Mouse (Mus musculus): ENCODE results near the gene Atp1a3. TPM values are rescaled to one million over a fixed set of nuclear protein-coding genes. Genes with fewer than 3 reads are reported as not detected.
"Not testable (repeated sequence)": the region's sequence is repeated elsewhere in the genome, so short reads cannot be mapped to it uniquely, and the experiment has no call there.

Gene Atp1a3
- 5.6 and 7.1 TPM in 2 replicates for polyA plus RNA-seq (2012; rRNA removed)

DNA sequence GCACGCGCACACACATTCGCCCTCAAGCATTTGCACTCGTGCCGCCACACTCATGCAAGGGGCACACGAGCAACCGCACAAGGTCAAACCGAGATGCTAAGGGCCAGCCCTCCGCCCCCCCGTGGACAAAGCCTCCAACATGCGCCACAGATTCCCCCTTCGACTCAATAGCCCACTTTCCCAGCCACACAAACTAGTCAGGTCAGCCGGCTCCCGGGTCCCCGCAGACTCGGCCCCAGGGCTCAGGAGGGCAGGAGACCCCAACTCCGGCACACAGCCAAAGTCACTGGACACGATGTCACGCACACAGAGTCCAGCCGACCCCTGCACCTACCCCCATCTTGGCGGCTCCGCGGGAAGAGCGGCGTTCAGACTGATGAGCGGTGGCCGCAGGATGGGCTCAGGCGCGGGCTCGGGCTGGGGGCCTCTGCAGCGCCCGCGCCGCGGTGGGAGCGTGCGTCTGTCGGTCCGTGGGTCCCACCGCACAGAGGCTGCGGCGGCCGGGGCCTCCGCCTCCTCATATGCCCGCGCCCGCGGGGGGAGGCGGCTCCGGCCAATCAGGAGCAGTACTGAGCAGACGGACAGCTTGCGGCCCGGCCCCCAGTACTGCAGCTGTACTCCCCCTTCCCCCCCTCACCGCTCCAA is at the start of gene Atp1a3:
Gene Atp1a3, minus strand, starts transcription at position 538 of the 645 bp plus-strand sequence.
- Histone ChIP-seq H3K4me3 (ENCODE audit: control insufficient read depth, insufficient read depth, low read length) (no peak within 1 kb of the TSS), H3K27me3 (ENCODE audit: control insufficient read depth, insufficient read depth, low read length) (peaks cover 11% of the 10 kb centered on the region; the same call in 1 of the 2 replicates)
- WGBS = 4% methylated on average over 54 of the region's 54 CpGs

DNA sequence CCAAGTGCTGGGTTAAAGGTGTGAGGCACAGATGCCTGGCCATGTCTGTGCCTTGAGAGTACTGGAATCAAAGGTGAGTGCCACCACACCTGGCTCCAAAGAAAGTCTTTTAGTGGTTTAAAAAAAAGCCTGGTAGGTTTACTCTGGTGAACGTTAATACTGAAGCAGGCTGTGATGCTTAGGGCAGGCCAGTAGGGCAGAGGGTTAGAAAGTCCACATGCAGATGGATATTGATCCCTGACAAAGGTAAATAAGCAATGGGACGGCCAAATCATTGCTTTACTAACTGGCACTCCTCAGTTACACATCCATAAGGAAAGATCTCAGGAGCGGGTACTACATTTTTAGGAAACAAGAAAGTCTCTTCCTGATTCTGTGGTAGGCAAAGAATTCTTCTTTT is 46.8 kb upstream of the Atp1a3 start:
- Histone ChIP-seq H3K36me3 (ENCODE audit: control insufficient read depth, insufficient read depth, low read length) (no peaks in the 10 kb centered on the region), H3K27ac (ENCODE audit: control insufficient read depth, insufficient read depth, low read length) (no peak overlapping the region), H3K4me3 (ENCODE audit: control insufficient read depth, insufficient read depth, low read length) (no peak overlapping the region), H3K27me3 (ENCODE audit: control insufficient read depth, insufficient read depth, low read length) (no peaks in the 10 kb centered on the region), H3K4me1 (replicated peaks; ENCODE audit: control insufficient read depth, insufficient read depth, low read length) (no peaks in the 10 kb centered on the region)
- WGBS = 94% methylated on average over 3 of the region's 3 CpGs
- no peak for DNase-seq
- TF ChIP-seq CTCF (IDR thresholded peaks at IDR 0.05; ENCODE audit: borderline replicate concordance, control insufficient read depth, extremely low read depth, insufficient read depth, low read length, poor library complexity) (no peak), POLR2A (IDR thresholded peaks at IDR 0.05; ENCODE audit: control insufficient read depth, extremely low read depth, insufficient read depth, low read length, poor library complexity) (no peak)

More for the DNA sequence above, at the start of gene Atp1a3:
- H3K4me1 ChIP-seq (replicated peaks; ENCODE audit: control insufficient read depth, insufficient read depth, low read length) = peaks cover 24% of the 10 kb centered on the region
- H3K27ac ChIP-seq (ENCODE audit: control insufficient read depth, insufficient read depth, low read length) = no peak within 1 kb of the TSS
- TF ChIP-seq CTCF (IDR thresholded peaks at IDR 0.05; ENCODE audit: borderline replicate concordance, control insufficient read depth, extremely low read depth, insufficient read depth, low read length, poor library complexity) (no peak), POLR2A (IDR thresholded peaks at IDR 0.05; ENCODE audit: control insufficient read depth, extremely low read depth, insufficient read depth, low read length, poor library complexity) (no peak)
- peak; percentile 41 for DNase-seq
- no peaks in the 10 kb centered on the region for H3K36me3 ChIP-seq (ENCODE audit: control insufficient read depth, insufficient read depth, low read length)

DNA sequence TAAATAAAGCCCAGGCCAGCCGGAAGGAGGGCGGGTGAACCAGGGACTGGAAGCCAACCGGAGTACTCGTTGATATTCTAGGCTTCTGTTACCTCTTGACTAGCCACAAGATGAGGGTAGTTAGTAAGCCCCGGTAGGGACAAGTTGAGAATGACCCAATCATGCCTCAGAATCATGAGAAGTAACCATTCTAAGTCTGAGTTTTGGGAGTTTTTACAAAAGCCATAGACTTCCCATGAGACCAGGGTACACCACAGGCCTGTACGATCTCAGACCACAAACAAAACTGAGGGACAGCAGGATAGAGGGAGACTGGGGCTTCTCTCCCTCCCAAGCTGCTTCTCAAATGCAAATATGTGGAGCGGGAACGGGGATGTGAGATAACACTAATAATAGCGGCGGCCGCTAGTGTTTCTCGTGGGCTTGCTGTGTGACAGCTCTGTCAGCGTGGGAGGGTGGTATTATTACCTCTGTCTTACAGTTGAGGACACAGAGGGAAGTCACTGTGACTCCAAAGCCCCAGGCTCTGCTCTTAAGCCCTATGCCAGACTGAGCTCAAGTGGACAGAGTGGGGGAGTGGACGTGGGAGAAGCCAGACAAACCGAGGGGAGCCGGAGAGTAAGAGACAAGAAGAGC is 43.7 kb upstream of the Atp1a3 start:
- Histone ChIP-seq H3K36me3 (ENCODE audit: control insufficient read depth, insufficient read depth, low read length) (no peaks in the 10 kb centered on the region), H3K27me3 (ENCODE audit: control insufficient read depth, insufficient read depth, low read length) (no peaks in the 10 kb centered on the region), H3K4me3 (ENCODE audit: control insufficient read depth, insufficient read depth, low read length) (no peak overlapping the region), H3K27ac (ENCODE audit: control insufficient read depth, insufficient read depth, low read length) (no peak overlapping the region), H3K4me1 (replicated peaks; ENCODE audit: control insufficient read depth, insufficient read depth, low read length) (no peaks in the 10 kb centered on the region)
- TF ChIP-seq POLR2A (IDR thresholded peaks at IDR 0.05; ENCODE audit: control insufficient read depth, extremely low read depth, insufficient read depth, low read length, poor library complexity) = no peak
- TF ChIP-seq CTCF (IDR thresholded peaks at IDR 0.05; ENCODE audit: borderline replicate concordance, control insufficient read depth, extremely low read depth, insufficient read depth, low read length, poor library complexity) = no peak
- no peak for DNase-seq
- WGBS = 94% methylated on average over 16 of the region's 16 CpGs

DNA sequence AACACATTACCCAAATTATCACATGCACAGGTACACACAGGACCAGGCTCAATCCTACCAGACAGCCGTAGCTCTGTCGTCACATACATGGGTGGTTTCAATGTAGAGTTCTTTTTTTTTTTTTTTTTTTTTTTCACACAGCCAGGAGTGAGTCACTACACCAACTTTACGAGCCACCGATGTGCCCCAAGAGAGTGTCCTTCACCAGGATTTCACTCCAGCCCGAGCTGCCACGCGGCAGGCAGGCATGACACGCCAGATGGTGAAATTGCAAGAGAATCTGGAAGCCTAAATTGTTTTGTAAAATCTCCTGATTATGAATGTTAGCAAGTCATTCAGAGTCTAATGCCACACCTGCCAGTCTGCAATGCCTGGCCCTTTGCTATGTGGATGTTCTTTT is 41.6 kb upstream of the Atp1a3 start:
- WGBS = 97% methylated on average over 8 of the region's 8 CpGs
- no peak overlapping the region for H3K4me3 ChIP-seq (ENCODE audit: control insufficient read depth, insufficient read depth, low read length)
- TF ChIP-seq POLR2A (IDR thresholded peaks at IDR 0.05; ENCODE audit: control insufficient read depth, extremely low read depth, insufficient read depth, low read length, poor library complexity) (no peak), CTCF (IDR thresholded peaks at IDR 0.05; ENCODE audit: borderline replicate concordance, control insufficient read depth, extremely low read depth, insufficient read depth, low read length, poor library complexity) (no peak)
- no peak overlapping the region for H3K27ac ChIP-seq (ENCODE audit: control insufficient read depth, insufficient read depth, low read length)
- H3K4me1 ChIP-seq (replicated peaks; ENCODE audit: control insufficient read depth, insufficient read depth, low read length) = no peaks in the 10 kb centered on the region
- no peaks in the 10 kb centered on the region for H3K27me3 ChIP-seq (ENCODE audit: control insufficient read depth, insufficient read depth, low read length)
- DNase-seq = no peak
- no peaks in the 10 kb centered on the region for H3K36me3 ChIP-seq (ENCODE audit: control insufficient read depth, insufficient read depth, low read length)

DNA sequence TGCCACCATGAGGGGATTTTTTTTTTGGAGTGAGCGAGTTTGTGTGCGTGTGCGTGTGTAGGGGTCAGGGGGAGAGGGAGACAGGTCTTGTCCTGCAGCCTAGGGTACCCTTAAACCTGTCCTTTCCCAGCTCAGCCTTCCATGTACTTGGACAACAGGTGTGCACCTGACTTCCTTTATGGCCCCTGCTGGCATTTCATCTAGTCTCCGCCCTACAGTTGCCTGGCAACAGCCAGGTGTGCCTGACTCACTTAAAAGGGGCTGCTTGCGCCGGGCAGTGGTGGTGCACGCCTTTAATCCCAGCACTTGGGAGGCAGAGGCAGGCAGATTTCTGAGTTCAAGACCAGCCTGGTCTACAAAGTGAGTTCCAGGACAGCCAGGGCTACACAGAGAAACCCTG is 38.8 kb upstream of the Atp1a3 start:
- not testable (repeated sequence) for DNase-seq
- 95% methylated on average over 7 of the region's 7 CpGs for WGBS

DNA sequence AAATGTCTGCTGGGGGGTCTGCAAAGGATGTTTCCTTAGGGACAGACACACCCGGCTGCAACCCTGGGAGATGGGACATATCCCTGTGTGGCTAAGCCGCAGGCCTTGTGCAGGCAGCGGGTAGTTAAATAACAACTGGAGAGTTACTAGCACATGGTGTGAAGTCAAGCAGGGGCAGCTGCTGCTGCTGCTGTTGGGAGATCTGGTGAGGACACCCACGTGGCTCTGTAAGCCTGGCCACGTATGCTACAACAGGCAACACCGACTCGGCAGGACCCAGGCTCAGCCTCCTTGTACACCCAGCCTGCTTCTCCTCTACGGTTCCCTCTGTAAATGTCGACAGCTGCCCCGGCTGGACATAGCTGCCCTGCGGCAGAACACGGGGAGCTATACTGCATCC is 36.2 kb upstream of the Atp1a3 start:
- no peaks in the 10 kb centered on the region for H3K4me1 ChIP-seq (replicated peaks; ENCODE audit: control insufficient read depth, insufficient read depth, low read length)
- TF ChIP-seq CTCF (IDR thresholded peaks at IDR 0.05; ENCODE audit: borderline replicate concordance, control insufficient read depth, extremely low read depth, insufficient read depth, low read length, poor library complexity) (no peak), POLR2A (IDR thresholded peaks at IDR 0.05; ENCODE audit: control insufficient read depth, extremely low read depth, insufficient read depth, low read length, poor library complexity) (no peak)
- DNase-seq = no peak
- no peak overlapping the region for H3K27ac ChIP-seq (ENCODE audit: control insufficient read depth, insufficient read depth, low read length)
- no peak overlapping the region for H3K4me3 ChIP-seq (ENCODE audit: control insufficient read depth, insufficient read depth, low read length)
- H3K36me3 ChIP-seq (ENCODE audit: control insufficient read depth, insufficient read depth, low read length) = no peaks in the 10 kb centered on the region
- WGBS = 98% methylated on average over 12 of the region's 12 CpGs
- H3K27me3 ChIP-seq (ENCODE audit: control insufficient read depth, insufficient read depth, low read length) = no peaks in the 10 kb centered on the region

More for the DNA sequence above, 38.8 kb upstream of the Atp1a3 start:
- H3K4me3 ChIP-seq (ENCODE audit: control insufficient read depth, insufficient read depth, low read length); H3K27me3 ChIP-seq (ENCODE audit: control insufficient read depth, insufficient read depth, low read length); H3K27ac ChIP-seq (ENCODE audit: control insufficient read depth, insufficient read depth, low read length); H3K4me1 ChIP-seq (replicated peaks; ENCODE audit: control insufficient read depth, insufficient read depth, low read length); H3K36me3 ChIP-seq (ENCODE audit: control insufficient read depth, insufficient read depth, low read length): not testable (repeated sequence)
